Mouse (Mus musculus) urinary bladder, postnatal 14 days (tissue): ENCODE results near the gene Stx1a.

ENCODE experiments used
- DNase-seq: peaks from one replicate; pipeline ENCODE4 v3.0.0; 2021; ENCODE audit warnings: low spot score

Stx1a gene

DNA sequence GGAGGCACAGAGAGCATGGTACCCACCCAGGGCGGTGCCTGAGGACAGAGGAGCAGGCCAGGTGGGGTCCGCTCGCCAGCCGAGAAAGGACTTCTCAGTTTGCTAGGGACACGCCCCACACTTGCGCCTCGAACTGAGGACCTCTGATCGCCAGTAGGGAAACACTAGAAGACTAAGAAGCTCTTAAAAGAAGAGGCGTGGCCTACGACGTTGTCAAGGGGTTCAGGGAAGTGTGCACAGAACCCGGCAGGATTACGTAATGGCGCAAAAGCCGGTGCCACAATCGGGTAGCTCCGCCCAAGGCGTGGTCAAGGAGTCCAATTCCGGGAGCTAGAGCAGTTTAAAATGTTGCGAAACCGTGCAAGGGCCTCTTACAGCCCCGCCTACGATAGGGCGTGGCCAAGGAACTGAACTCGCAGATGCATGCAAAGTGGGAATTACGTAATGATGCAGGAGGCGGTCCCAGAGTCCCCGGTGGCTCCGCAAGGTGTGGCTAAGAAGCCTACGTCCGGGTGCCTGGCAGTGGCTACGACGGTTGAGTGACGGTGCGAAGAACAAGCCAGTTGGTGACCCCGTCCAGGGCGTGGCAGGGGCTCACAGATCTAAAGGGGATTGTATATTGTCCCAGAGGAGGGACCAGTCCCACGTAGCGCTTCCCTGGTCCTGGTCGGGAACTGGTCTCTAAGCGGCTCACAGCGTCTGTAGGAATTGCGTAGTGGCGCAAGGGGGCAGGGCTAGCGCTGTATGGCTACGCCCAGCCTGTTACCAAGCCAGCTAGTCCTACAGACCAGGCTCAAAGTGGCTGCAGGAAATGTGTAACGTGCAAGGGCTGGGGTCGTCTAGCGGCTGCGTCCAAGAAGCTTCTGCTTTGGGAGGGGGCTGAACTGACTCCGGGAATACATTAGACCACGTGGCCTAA, 14.4 kb upstream of the Stx1a start, which contains the start of gene Abhd11:
Abhd11 (plus strand) TSS at position 482 of the 919 bp plus-strand sequence.
- DNase-seq: peak; percentile 99

DNA sequence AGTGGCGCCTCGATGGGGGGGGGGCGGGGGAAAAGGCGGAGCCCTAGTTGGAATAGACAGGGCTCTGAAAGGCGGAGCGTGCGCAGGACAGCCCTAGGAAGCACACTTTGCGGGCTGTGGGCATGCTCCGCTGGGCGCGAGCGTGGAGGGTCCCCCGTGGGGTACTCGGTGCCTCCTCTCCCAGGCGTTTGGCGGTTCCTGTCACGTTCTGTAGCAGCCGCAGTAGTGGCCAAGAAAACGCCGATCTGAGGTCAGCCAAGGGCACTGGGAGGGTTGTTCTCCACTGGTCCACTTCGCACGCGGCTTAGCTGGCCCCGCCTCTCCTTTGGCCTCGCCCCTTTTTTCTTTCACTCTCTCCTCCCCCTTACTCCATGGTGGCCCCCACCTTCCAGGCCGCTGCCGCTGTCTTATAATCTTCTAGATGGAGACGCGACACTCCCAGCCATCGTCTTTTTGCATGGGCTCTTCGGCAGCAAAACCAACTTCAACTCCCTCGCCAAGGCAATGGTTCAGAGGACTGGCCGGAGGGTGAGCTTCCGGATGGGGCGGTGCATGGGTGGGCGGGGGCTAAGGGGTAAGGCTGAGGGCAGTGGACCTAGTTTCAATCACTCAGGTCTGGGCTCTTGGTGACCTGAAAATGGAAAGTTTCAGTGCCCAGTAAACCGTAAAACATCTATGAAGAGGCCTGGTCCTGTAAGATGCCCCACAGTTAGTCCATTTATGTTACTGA, 13.5 kb upstream of the Stx1a start:
- DNase-seq: peak; percentile 88

DNA sequence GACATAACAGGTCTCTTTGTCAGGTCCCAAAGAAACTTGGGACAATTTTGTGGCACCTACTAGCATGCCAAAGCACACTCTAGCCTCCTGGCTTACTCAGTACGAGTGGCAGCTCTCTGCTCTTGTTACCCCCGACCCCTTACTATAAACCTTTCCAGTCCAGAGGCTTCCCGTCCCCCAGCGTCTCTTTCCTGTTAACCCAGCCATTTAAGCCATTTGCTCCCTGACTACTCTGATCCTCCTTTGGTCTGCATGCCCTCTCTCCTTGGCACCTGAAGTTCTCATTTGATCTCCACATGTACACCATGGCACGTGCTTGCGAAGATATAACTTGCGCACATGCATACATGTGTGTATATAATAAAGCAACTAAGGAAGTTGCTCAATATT, 13.0 kb upstream of the Stx1a start:
- DNase-seq: no peak

DNA sequence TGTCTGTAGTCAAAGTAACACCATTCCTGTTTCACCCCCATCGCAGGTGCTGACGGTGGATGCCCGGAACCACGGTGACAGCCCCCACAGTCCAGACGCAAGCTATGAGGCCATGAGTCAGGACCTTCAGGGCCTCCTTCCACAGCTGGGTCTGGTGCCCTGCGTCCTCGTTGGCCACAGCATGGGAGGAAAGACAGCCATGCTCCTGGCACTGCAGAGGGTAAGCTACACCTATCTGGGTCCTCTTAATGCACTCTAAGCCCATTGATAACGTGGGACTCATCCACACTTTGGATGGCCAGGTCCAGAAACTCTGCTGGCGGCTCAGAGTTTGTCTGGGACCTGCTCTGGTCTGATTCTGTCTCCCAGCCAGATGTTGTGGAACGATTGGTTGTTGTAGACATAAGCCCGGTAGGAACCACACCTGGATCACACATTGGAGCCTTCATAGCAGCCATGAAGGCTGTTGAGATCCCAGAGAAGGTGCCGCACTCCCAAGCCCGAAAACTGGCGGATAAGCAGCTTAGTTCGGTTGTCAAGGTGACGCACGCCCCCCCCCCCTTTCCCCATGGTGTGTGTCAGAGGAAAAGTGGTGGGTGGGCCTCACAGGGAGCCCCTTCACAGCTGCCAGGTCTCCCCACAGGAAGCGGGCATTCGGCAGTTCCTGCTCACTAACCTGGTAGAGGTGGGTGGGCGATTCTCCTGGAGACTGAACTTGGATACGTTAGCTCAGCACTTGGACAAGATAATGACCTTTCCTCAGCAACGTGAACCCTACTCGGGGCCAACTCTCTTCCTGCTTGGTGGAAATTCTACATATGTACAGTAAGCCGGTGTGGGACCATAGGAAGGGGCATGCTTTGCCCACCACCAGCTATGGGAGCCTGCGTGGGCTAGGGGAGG, 12.2 kb upstream of the Stx1a start:
- DNase-seq: no peak

DNA sequence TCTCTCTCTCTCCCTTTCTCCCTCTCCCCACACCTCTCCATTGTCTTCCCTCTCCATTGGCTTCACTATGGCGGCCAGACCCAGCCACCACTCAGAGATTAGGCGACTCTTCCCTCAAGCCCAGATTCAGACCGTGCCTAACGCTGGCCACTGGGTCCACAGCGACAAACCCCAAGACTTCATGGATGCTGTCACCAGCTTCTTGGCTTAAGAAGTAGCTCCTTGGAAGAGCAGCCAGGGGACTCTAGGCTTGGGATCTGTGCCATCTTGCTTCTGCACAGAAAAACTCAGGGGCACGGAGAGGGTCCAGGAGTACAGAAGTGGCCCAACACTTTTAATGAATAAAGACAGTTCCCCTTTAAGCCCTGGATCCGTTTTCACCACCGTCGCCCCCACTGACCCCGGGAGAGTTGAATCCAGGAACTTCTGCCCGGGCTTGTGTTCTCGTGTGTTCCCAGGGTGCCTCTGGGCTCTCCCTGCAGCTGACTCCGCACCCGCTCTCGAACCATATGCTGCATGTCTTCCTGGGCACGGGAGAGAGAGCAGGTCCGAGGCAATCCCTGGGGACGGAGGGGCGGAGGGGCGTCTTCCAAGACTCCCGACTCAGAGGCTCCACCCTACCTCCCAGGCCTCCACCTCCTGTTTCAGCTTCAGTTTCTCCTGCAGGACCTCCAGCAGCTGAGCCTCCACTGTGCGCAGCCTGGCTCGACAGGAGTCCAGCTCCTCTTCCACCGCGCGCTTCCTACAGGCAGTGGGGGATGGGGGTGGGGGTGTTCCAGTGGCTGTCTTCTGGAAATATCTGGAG, 11.3 kb upstream of the Stx1a start:
- DNase-seq: no peak

DNA sequence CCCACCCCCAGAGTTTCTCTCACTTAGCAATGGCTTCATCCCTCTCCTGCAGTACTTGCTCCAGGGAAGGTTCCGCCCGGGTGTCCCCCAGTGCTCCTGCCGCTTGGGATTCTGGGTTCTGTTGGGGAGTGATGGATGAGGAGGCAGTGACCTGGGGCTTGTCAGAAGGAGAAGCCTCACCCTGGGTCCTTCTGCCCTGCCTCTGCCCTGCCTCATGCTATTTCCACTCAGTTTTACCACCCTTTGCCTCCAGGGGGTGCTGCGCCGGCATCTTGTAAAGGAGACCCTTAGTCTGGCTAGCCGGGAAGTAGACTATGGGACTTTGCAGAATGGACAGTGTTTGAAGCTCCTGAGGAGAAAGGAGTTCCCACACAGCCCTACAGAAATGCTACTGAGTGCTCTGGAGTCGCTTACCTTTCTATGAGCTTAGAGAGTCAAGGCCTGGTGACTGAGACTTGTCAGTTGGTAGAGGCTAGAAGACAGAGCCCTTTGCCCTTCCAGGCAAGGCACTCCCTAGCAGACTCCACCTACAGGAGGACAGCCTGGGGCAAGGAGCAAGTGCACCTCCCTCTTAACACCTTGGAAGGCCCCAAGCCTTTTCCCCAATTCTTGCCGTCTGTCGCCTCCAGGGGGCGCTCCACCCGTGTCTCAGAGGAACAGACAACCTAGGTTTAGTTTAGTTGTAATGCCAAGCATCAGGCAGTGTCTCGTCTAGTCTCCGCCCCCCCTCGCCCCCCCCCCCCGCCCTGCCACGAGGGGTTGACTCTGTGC, 10.4 kb upstream of the Stx1a start:
- DNase-seq: peak; percentile 85

DNA sequence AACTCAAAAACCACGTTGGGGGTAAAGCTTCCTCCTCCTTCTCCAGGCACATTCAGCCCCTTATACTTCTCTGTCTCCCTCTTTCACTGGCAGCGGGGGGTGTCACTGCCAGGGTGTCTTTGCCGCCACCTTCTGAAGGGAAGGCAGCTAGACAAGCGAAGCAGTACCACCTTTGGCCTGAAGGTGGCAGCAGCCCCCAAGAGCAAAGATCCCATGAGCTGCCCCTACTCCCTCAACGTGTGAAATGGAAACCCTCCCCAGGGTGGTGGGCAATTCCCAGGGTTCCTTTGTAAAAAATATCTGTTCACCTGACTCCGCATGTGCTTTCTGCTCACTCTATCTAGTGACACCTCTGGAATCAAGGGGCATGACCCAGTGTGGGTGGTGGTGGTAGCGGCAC, 7.8 kb upstream of the Stx1a start:
- peak; percentile 86 for DNase-seq

DNA sequence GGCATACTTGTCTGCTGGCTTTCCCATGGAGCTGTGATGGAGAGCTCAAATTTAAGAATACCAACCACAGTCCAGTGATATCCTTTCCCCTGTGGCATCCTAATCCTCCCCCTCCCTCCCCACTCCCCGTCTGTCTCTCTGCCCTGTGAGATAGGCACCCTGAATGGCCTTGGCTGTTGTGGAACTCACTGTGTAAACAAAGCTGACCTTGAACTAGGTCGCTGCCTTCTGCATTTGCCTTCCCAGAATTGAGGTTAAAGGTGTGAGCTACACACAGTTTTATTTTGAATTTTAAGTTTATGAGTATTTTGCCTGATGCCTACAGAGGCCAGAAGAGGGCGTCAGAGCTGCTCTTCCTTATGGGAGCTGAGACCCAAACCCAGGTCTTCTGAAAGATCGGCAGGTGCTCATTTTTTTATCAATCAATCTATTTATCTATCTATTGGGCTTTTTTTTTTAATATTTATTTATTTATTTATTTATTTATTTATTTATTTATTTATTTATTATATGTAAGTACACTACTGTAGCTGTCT, 7.0 kb upstream of the Stx1a start:
- DNase-seq: no peak

DNA sequence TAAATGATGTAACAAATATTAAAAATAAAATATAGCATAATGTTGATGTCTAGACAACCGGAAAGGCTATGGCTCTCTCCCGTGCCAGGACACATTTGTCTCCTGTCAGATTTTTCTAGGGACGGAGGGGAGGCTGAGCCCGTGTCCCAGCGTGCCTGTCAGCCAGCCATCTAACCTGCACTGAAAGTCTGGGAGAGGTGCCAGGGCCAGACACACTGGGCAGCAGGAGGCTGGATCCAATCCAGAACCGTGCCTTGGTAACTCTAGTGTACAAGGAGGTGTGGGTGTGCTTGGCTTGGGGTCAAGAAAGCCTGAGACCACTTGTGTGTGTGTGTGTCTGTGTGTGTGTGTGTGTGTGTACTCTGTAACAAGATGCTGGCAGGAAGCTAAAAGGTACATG, 1.5 kb upstream of the Stx1a start:
- peak; percentile 76 for DNase-seq

DNA sequence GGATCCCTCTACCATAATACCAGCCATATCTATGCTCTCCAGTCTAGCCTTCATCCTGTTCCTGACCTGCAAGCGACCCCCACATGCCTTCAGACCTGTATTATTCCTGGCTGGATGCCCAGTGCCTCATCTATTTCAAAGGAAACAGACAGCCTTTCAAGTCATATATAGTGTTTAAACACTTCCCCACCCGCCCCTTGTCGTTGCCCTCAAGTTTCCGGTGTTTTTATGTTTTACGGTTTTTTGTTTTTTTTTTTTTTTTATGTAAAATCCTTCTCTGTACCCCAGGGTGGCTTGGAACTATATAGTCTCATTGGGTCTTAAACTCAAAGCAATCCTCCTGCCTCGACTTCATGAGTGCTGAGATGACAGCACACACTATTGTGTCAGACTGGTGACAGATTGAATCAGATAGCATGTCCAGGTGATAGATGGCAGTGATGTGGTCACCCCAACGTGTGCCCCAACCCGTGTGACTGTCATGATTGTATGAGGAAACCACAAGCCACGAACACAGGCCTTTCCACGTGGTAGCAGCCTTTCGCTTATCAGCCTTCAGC, 1.5 kb downstream of the Stx1a start:
- DNase-seq: no peak

DNA sequence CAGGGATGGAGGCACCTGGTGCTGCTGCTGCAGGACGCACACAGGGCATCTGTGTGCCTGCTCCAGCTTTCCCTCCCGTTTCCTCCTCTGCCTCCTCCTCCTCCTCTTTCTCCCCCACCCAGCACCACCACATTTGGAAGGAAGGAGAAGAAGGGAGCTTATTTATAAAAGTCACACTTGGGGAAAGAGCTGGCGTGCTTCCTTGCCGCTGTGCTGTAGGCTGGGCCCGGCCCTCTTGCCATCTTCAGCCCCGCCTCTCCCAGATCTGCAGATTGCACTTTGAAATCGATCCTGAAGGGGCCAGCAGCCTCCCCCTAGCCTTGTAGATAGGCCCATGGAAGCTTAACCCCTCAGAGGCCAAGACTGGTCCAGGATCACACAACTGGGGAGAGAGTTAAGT, 2.6 kb downstream of the Stx1a start:
- no peak for DNase-seq

DNA sequence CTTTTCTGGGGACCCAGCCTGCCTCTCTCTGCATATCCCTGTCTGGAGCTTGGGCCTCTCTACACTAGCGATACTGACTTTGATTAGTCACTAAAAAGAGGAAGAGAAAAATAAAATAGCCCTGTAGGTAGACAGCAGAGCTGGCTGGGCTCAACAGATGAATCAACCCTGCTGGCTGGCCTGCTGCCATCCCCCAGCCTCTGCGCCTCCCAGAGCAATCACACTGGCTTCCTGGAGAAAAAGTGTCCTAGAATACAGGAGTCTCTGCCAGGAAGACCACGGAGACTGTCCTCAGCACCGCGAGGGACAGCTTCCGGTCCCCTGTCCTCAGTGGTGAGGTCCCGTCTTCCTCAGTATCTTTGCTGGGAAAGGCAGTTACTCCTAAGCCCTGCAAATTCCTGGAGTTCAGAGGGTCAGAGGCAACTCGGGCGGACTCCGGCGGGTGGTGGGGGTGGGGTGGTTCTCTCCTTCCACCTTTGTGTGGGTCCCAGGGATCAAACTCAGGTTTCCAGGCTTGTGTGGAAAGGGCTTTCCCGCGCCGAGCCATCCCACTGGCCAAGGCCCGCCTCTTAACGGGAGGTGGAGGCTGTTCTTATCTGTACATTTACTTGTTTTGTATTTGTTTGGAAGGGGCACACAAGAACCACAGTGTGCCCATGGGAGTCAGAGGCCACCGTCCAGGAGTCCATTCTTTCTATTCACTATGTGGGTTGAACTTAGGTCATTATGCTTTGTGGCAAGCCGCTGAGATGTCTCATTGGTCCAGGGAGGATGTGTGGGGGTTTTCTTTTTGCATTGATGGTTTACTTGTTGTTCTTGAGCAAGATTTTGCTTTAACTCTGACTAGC, 5.9 kb downstream of the Stx1a start:
- peak; percentile 68 for DNase-seq

DNA sequence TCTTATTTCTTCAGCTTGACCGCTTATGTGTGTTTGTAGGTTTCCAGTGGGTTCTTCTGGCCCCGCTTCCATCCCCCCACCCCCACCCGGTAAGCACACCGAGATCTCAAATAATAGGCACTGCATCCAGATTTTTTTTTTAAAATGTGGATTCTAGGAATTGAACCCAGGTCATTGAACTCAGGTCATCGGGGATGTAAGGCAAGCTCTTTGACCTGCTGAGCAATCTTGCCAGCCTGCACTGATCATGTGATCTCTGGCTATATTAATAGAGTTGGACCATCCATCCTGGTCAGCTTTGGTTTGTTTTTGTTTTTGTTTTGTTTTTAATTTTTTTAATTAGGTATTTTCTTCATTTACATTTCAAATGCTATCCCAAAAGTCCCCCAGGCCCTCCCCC, 9.3 kb downstream of the Stx1a start:
- no peak for DNase-seq

DNA sequence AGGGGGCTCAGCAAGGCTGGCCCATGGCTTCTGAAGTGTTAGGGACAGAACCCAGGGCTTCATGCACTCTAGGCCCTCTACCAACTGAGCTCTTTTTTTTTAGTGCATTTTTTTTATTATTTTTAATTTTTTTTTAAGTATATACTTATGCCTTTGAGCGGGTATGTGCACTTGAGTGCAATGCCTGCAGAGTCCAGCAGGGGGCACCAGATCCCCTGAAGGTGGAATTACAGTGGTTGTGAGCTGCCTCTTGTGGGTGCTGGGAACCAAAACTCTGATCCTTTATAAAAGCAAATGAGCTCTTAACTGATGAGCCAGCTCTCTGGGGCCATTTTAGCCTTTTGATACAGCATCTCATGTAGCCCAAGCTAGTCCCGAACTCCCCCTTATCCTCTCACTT, 11.3 kb downstream of the Stx1a start:
- no peak for DNase-seq

DNA sequence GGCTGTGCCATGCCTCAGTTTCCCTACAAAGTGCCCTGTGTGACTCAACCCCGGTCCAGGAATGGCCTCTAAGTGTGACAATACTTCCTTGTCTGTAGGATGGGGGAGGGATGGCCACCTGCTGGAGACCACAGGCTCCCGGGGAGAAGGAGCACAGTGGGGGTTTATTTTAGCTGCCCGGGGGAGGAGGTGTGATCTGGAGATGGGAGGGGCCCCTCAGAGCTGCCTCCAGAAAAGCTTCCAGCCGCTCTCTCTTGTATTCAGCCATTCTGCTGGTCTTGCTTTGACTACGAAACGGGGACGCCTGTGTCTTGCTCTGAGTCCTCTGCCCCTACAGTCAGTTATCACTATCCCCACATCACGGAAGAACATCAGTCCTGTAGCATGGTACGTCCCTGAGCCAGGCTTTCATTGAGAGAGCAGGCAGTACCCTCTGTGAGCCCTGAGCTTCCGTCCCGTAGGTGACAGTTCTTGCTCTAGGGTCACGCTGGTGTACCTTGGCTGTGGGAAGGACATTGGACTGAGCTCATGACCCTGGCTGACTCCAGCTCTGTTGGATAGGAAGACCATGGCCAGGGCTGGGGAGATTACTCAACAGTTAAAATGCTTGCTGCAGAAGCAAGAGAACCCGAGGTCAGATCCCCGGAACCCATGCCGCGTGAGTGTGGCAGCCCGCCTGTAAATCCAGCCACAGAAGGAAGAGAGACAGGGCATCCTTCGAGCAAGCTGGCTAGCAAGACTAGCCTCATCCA, 12.5 kb downstream of the Stx1a start:
- DNase-seq: no peak

DNA sequence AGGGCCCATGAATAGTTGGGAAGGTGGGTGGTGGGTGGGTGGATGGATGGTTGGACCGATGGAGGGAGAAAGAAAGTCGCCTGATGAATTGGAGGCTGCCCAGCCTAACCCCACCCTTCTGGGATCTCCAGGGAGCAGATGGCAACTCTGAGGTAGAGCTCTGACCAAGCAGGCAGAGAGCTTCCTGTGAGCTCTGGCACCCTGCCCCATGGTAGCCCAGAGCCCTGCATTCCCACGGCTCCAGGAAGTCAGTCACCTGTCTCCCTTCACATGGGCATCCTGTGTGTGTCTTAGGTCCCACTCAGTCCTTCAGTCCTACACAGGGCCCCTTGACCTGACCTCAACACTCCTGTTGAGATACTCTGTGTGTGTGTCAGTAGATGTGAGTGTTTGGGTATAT, 14.7 kb downstream of the Stx1a start:
- DNase-seq: no peak

DNA sequence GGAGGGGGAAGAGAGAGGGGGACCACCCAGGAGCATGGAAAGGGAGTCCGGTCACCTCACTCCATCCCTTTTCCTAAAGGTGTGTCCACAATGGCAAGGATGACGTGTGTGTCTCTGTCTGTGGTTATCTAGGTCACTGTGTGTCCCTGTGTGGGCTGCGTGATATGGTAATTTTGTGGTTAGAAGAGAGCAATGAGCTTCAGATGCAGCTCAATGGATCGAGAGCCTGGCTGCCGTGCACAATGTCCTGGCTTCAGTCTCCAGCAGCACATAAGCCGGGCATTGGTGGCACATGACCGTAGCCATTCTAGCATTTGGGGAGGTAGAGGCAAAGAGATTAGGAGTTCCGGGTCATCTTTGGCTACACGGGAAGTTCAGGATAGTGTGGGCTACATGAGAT, 16.3 kb downstream of the Stx1a start:
- no peak for DNase-seq

DNA sequence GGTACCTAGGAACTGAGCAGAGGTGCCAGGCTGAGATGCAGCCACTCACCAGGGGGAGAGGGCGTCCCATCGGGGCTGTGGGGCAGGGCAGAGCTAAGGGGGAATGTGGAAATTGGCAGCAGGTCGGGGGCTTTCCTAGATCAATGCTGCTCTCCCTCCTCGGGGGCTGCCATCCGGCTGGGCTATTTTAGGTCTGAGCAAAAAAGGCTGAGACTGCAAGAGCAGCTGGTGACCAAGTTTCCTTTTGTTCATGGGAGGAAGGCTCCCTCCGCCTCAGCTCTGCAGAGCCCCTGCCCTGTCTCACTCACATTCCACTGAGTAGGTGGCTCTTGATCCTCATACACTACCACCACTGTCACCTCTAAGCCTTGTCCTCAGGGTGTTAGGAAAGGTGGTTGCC, 16.8 kb downstream of the Stx1a start:
- DNase-seq: no peak
